Comparison of ENCODE assay signal across 8 mouse cellular contexts in the genomic region with DNA sequence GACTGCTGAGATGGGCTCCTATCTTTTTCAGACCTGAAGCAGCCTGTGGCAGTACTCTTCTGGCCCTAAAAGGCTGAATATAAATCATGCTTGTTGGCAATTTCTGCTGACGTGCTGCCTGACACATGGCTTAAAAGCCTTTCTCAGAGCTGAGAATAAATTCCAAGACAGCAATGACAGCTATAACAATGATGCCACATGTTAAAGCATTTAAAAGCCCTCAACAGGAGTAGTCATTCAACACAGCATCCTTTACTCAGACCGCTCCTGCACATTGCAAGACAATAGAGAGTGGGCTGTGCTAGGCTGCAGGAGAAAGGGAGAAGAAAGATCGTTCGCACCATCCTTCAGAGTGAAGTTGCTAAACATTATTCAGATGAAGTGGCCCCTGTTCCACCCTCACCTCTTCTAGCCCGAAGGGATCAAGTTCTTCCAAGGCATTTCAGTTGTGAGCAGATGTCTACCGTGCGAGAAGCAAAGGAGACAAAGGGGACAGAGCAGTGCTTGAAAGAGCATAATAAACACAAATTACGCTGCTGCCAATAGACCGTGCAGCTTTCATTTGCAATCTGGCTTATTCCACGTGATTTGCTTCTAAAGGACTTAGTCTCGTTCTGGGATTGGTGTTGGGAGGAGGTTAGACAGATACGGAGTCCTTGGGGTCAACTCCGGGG.
DNase-seq lines count a peak whose midpoint lies in the region; ATAC-seq and TF ChIP-seq lines count a peak whose summit lies in the region.

No protein-coding gene starts in this region.

- H3K36me3 ChIP-seq in embryonic facial prominence, embryonic 14.5 days (ENCODE audit: control insufficient read depth, insufficient read depth, low read length), result no peaks in the 10 kb centered on the region
- H3K36me3 ChIP-seq in kidney, embryonic 15.5 days, result no peaks in the 10 kb centered on the region
- H3K36me3 ChIP-seq in midbrain, postnatal 0 days (ENCODE audit: insufficient read depth, low read length), result no peaks in the 10 kb centered on the region
- H3K36me3 ChIP-seq in thymus, adult 2 months (ENCODE audit: control insufficient read depth, insufficient read depth, low read length), result no peaks in the 10 kb centered on the region
- no peaks in the 10 kb centered on the region for H3K36me3 ChIP-seq in intestine, embryonic 16.5 days (ENCODE audit: control insufficient read depth, insufficient read depth, low read length)

- 39% methylated on average over 13 of the region's 13 CpGs for WGBS in embryonic facial prominence, embryonic 14.5 days
- WGBS in kidney, embryonic 15.5 days, result 40% methylated on average over 13 of the region's 13 CpGs
- WGBS in midbrain, postnatal 0 days, result 13% methylated on average over 13 of the region's 13 CpGs
- 92% methylated on average over 13 of the region's 13 CpGs for WGBS in thymus, adult 2 months
- whole genome bisulfite sequencing in intestine, embryonic 16.5 days, result 60% methylated on average over 13 of the region's 13 CpGs

- peak overlapping the region; percentile 23 for H3K4me2 ChIP-seq in embryonic facial prominence, embryonic 14.5 days (ENCODE audit: low read depth, low read length)
- H3K4me2 ChIP-seq in kidney, embryonic 15.5 days, result peak overlapping the region; percentile 23
- peak overlapping the region; percentile 49 for H3K4me2 ChIP-seq in midbrain, postnatal 0 days (ENCODE audit: low read depth, low read length, poor library complexity, severe bottlenecking)
- no peak overlapping the region for H3K4me2 ChIP-seq in intestine, embryonic 16.5 days (ENCODE audit: low read depth, low read length)

- no peaks in the 10 kb centered on the region for H3K27me3 ChIP-seq in embryonic facial prominence, embryonic 14.5 days (replicated peaks; ENCODE audit: control insufficient read depth, insufficient read depth, low read length)
- no peaks in the 10 kb centered on the region for H3K27me3 ChIP-seq in kidney, embryonic 15.5 days
- H3K27me3 ChIP-seq in midbrain, postnatal 0 days (ENCODE audit: insufficient read depth, low read length), result no peaks in the 10 kb centered on the region
- H3K27me3 ChIP-seq in thymus, adult 2 months (ENCODE audit: control insufficient read depth, insufficient read depth, low read length), result no peaks in the 10 kb centered on the region
- no peaks in the 10 kb centered on the region for H3K27me3 ChIP-seq in intestine, embryonic 16.5 days (replicated peaks; ENCODE audit: control insufficient read depth, insufficient read depth, low read length)

- no peak for TF ChIP-seq CTCF in midbrain, postnatal 0 days (IDR thresholded peaks at IDR 0.05)
- TF ChIP-seq CTCF in thymus, adult 2 months (IDR thresholded peaks at IDR 0.05; ENCODE audit: borderline replicate concordance, control insufficient read depth, extremely low read depth, insufficient read depth, low read length, poor library complexity), result no peak

- H3K9ac ChIP-seq in embryonic facial prominence, embryonic 14.5 days (ENCODE audit: low read depth, low read length), result no peak overlapping the region
- H3K9ac ChIP-seq in kidney, embryonic 15.5 days, result no peak overlapping the region
- H3K9ac ChIP-seq in midbrain, postnatal 0 days (replicated peaks; ENCODE audit: low read length, poor library complexity, severe bottlenecking), result peak overlapping the region; percentile 44
- H3K9ac ChIP-seq in intestine, embryonic 16.5 days (ENCODE audit: low read depth, low read length), result no peak overlapping the region

- no peak overlapping the region for H3K4me3 ChIP-seq in embryonic facial prominence, embryonic 14.5 days (ENCODE audit: low read depth, low read length)
- H3K4me3 ChIP-seq in kidney, embryonic 15.5 days (replicated peaks), result no peak overlapping the region
- H3K4me3 ChIP-seq in midbrain, postnatal 0 days (ENCODE audit: low read depth, low read length), result peak overlapping the region; percentile 26
- no peak overlapping the region for H3K4me3 ChIP-seq in thymus, adult 2 months (ENCODE audit: control insufficient read depth, insufficient read depth, low read length)
- H3K4me3 ChIP-seq in intestine, embryonic 16.5 days (ENCODE audit: low read length), result no peak overlapping the region

- ATAC-seq in embryonic facial prominence, embryonic 14.5 days (ENCODE audit: low read depth), result peak; percentile 87
- 0 out of 2 replicates have a peak, but pooled peaks have one; percentile 25 for ATAC-seq in kidney, embryonic 15.5 days (replicated peaks; ENCODE audit: low FRiP score)
- ATAC-seq in midbrain, postnatal 0 days (ENCODE audit: low FRiP score), result peak; percentile 79
- no peak for ATAC-seq in intestine, embryonic 16.5 days

- DNase-seq in layer of hippocampus, adult 9-11 months, result peak; percentile 5
- no peak for DNase-seq in layer of hippocampus, adult 9-10 months (ENCODE audit: low spot score)
- DNase-seq in embryonic facial prominence, embryonic 14.5 days (ENCODE audit: low spot score), result peak; percentile 50
- peak; percentile 60 for DNase-seq in midbrain, postnatal 0 days (ENCODE audit: low spot score)
- no peak for DNase-seq in thymus, adult 2 months
- DNase-seq in thymus, postnatal 4 days, result no peak

- no peaks in the 10 kb centered on the region for H3K9me3 ChIP-seq in embryonic facial prominence, embryonic 14.5 days (ENCODE audit: control insufficient read depth, low read length)
- H3K9me3 ChIP-seq in kidney, embryonic 15.5 days (replicated peaks), result no peaks in the 10 kb centered on the region
- H3K9me3 ChIP-seq in midbrain, postnatal 0 days (ENCODE audit: low read length), result no peaks in the 10 kb centered on the region
- H3K9me3 ChIP-seq in intestine, embryonic 16.5 days (ENCODE audit: control insufficient read depth, low read length), result no peaks in the 10 kb centered on the region

- 0 out of 2 replicates have a peak, but pooled peaks cover 7% of the 10 kb centered on the region for H3K4me1 ChIP-seq in embryonic facial prominence, embryonic 14.5 days (ENCODE audit: control insufficient read depth, insufficient read depth, low read length)
- 0 out of 2 replicates have a peak, but pooled peaks cover 3% of the 10 kb centered on the region for H3K4me1 ChIP-seq in kidney, embryonic 15.5 days
- peaks cover 6% of the 10 kb centered on the region for H3K4me1 ChIP-seq in midbrain, postnatal 0 days (ENCODE audit: insufficient read depth, low read length)
- no peaks in the 10 kb centered on the region for H3K4me1 ChIP-seq in thymus, adult 2 months (replicated peaks; ENCODE audit: control insufficient read depth, insufficient read depth, low read length)
- no peaks in the 10 kb centered on the region for H3K4me1 ChIP-seq in intestine, embryonic 16.5 days (ENCODE audit: control insufficient read depth, insufficient read depth, low read length)

- TF ChIP-seq POLR2A in thymus, adult 2 months (IDR thresholded peaks at IDR 0.05; ENCODE audit: control insufficient read depth, extremely low read depth, insufficient read depth, low read length, poor library complexity), result no peak

- H3K27ac ChIP-seq in embryonic facial prominence, embryonic 14.5 days (replicated peaks; ENCODE audit: low read depth, low read length), result no peak overlapping the region
- H3K27ac ChIP-seq in kidney, embryonic 15.5 days, result no peak overlapping the region
- H3K27ac ChIP-seq in midbrain, postnatal 0 days (ENCODE audit: low read depth, low read length), result peak overlapping the region; percentile 27
- no peak overlapping the region for H3K27ac ChIP-seq in thymus, adult 2 months (ENCODE audit: control insufficient read depth, insufficient read depth, low read length)
- H3K27ac ChIP-seq in intestine, embryonic 16.5 days (ENCODE audit: low read length), result no peak overlapping the region

Comparison
In these comparisons a context has a peak if more than half of its experiments do, and no peak if none do; other contexts are left out.
1. DNase-seq: peak in layer of hippocampus, adult 9-11 months (single experiment), embryonic facial prominence, embryonic 14.5 days (single experiment) and midbrain, postnatal 0 days (single experiment); none in layer of hippocampus, adult 9-10 months (single experiment), thymus, adult 2 months (single experiment) and thymus, postnatal 4 days (single experiment).